Mouse (Mus musculus): Measurements from ENCODE around the gene Snrnp70.
"Not testable (repeated sequence)": the region's sequence is repeated elsewhere in the genome, so short reads cannot be mapped to it uniquely, and the experiment has no call there.

- TF ChIP-seq CTCF (IDR thresholded peaks at IDR 0.05; ENCODE audit: low read depth, low read length); POLR2A (IDR thresholded peaks at IDR 0.05; ENCODE audit: extremely low read depth, insufficient read depth, low read length): not testable (repeated sequence)
Observed at GRCm38 (mm10) chr7:45396337-45396775, 814 bp upstream of the Snrnp70 start.
